Mouse (Mus musculus) right cerebral cortex, postnatal 36 days (tissue): ENCODE measurements at regions not wholly inside any gene's neighbourhood (a gene's known extent, or its start where the extent isn't known, plus 50 kb on each side); places are given as distances from the start of the nearest gene placed in this dataset.

Source experiments
- DNase-seq, 2 experiments: peaks; one replicate each; pipeline ENCODE4 v3.0.0; 2022; ENCODE audit warnings: low spot score in 2 of 2, mixed read lengths in 1 of 2

DNA sequence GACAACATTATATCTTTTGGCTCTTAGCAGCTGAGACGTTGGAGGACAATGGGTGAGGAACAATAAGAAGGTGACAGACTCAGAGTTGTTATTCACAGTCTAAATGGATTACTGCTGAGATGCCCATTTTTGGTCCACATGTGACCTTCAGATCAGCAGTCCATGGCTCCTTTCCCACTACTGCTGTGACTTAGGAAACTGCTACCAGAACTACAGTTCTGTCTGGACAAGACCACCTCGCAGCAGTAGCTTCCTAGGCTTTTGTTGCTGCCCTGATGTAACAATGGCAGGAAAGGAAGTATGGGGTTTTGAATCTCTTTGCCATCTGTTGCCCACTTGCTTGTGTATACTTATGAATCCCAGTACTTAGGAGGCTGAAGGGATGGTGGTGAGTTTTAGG is 135.6 kb upstream of the Pls3 start:
- DNase-seq = no peak

- no peak for DNase-seq
Observed at GRCm38 (mm10) chrX:75978562-75978961, 103.6 kb upstream of the Pls3 start.

- DNase-seq = no peak
Observed at GRCm38 (mm10) chrX:75974671-75975070, 99.7 kb upstream of the Pls3 start.

- no peak for DNase-seq
Observed at GRCm38 (mm10) chrX:75949694-75950093, 74.7 kb upstream of the Pls3 start.

DNA sequence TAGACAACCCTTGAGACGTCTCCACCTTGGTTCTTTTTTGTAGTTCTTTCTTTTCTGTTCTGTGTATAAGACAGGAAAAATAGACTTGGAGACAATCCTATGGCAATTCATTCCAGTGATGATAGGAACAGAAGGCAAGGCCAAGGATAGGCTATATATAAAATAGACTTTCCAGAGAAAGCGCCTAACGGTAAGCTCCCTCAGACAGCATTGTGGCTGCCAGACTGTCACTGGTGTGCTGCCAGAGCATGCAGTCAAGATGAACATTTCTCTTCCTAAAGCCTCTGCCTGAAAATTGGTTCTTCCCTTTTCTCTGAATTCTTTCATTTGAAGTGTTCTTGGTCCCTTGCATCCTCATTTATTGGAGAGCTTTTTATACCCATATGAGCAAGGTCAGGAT is 53.9 kb upstream of the Pls3 start:
- peak; percentile 10 to 13 for DNase-seq
